Mouse (Mus musculus) liver, embryonic 12.5 days (tissue): ENCODE measurements around the gene Znrd1. TPM values are rescaled to one million over a fixed set of nuclear protein-coding genes. Genes with fewer than 3 reads are reported as not detected.

Experiments used
- ATAC-seq: fragments of 200-750 bp; cut with Nextera tagmentation; 2 replicates; pipeline ENCODE4 v1.8.0; 2017; ENCODE audit warnings: moderate number of reproducible peaks, mild to moderate bottlenecking, moderate library complexity
- H3K27ac ChIP-seq: fragments of 300-500 bp; sonication (generic); 2 replicates; pipeline ENCODE4 v1.5.1; 2016; ENCODE audit warnings: mild to moderate bottlenecking
- H3K27me3 ChIP-seq: fragments of 300-500 bp; sonication (generic); replicated peaks from 2 replicates; pipeline ENCODE4 v1.6.1; 2016; ENCODE audit warnings: mild to moderate bottlenecking, moderate library complexity
- H3K36me3 ChIP-seq: fragments of 300-500 bp; sonication (generic); 2 replicates; pipeline ENCODE4 v1.6.1; 2016; ENCODE audit warnings: mild to moderate bottlenecking, moderate library complexity
- H3K4me1 ChIP-seq: fragments of 300-500 bp; sonication (generic); 2 replicates; pipeline ENCODE4 v1.6.1; 2016
- H3K4me2 ChIP-seq: fragments of 300-500 bp; sonication (generic); 2 replicates; pipeline ENCODE4 v1.6.1; 2016; ENCODE audit warnings: mild to moderate bottlenecking, moderate library complexity
- H3K4me3 ChIP-seq: fragments of 300-500 bp; sonication (generic); 2 replicates; pipeline ENCODE4 v1.5.1; 2016; ENCODE audit warnings: mild to moderate bottlenecking, moderate library complexity
- H3K9ac ChIP-seq: fragments of 300-500 bp; sonication (generic); 2 replicates; pipeline ENCODE4 v1.6.1; 2016; ENCODE audit warnings: mild to moderate bottlenecking, moderate library complexity
- H3K9me3 ChIP-seq: fragments of 300-500 bp; sonication (generic); replicated peaks from 2 replicates; pipeline ENCODE4 v1.6.1; 2016; ENCODE audit warnings: mild to moderate bottlenecking, moderate library complexity
- WGBS: fragments of 180-500 bp; shearing (Covaris S2); methylation state at CpG from one replicate; pipeline ENCODE4 v1.1.7; 2016; ENCODE audit not compliant: insufficient replicate concordance; 5-methylcytosine and 5-hydroxymethylcytosine counted together
- polyA plus RNA-seq: library from polyadenylated mRNA; unstranded; fragments of >200 nt; fragmentation: Nextera tagmentation; extraction: Ambion mirVana; gene quantifications from 2 replicates; pipeline ENCODE4 v1.2.1, GENCODE M21; 2016

Znrd1 gene
- polyA plus RNA-seq, 1 experiment from 2014 or later, result 32.7 TPM

GRCm38 (mm10) chr17:36912031-36912430 lies 46.3 kb downstream of the Znrd1 start:
- Histone ChIP-seq H3K9ac (no peak overlapping the region), H3K27ac (no peak overlapping the region), H3K4me1 (no peaks in the 10 kb centered on the region), H3K4me2 (no peak overlapping the region), H3K4me3 (no peak overlapping the region), H3K27me3 (peaks cover 40% of the 10 kb centered on the region), H3K36me3 (no peaks in the 10 kb centered on the region), H3K9me3 (no peaks in the 10 kb centered on the region)
- 54% methylated on average over 2 of the region's 2 CpGs for WGBS
- no peak for ATAC-seq

- Histone ChIP-seq H3K4me1 (no peaks in the 10 kb centered on the region), H3K9ac (no peak overlapping the region), H3K4me2 (no peak overlapping the region), H3K4me3 (no peak overlapping the region), H3K27me3 (peaks cover 43% of the 10 kb centered on the region), H3K27ac (no peak overlapping the region), H3K36me3 (no peaks in the 10 kb centered on the region), H3K9me3 (no peaks in the 10 kb centered on the region)
- no peak for ATAC-seq
- WGBS, result 36% methylated on average over 4 of the region's 4 CpGs
Measured at GRCm38 (mm10) chr17:36909802-36910201, 48.6 kb downstream of the Znrd1 start.

GRCm38 (mm10) chr17:36908235-36908634 lies 50.1 kb downstream of the Znrd1 start:
- no peak overlapping the region for H3K4me3 ChIP-seq
- WGBS, result 34% methylated on average over 1 of the region's 1 CpGs
- no peaks in the 10 kb centered on the region for H3K9me3 ChIP-seq
- no peaks in the 10 kb centered on the region for H3K4me1 ChIP-seq
- peaks cover 44% of the 10 kb centered on the region for H3K27me3 ChIP-seq
- no peak overlapping the region for H3K27ac ChIP-seq
- H3K9ac ChIP-seq, result no peak overlapping the region
- no peak for ATAC-seq
- H3K4me2 ChIP-seq, result no peak overlapping the region
- no peaks in the 10 kb centered on the region for H3K36me3 ChIP-seq

Other genes with a start within 250 kb of the Znrd1 start
- gene H2-M10.5, start 185.6 kb downstream of the Znrd1 start, polyA plus RNA-seq, result not detected in 2 replicates
- gene H2-M10.6, start 146.4 kb downstream of the Znrd1 start, polyA plus RNA-seq, result not detected in 2 replicates
- 14.4 and 16.2 TPM in 2 replicates for gene Trim26, start 121.4 kb downstream of the Znrd1 start, polyA plus RNA-seq
- 0.38 and 0.43 TPM in 2 replicates for gene Trim15, start 91.3 kb downstream of the Znrd1 start, polyA plus RNA-seq
- 227 and 235 TPM in 2 replicates for gene Trim10, start 89.0 kb downstream of the Znrd1 start, polyA plus RNA-seq
- gene Trim40, start 68.4 kb downstream of the Znrd1 start, polyA plus RNA-seq, result not detected in 2 replicates
- not detected in 2 replicates for gene Trim31, start 60.4 kb downstream of the Znrd1 start, polyA plus RNA-seq
- gene Rnf39, start 15.6 kb downstream of the Znrd1 start, polyA plus RNA-seq, result not detected in 2 replicates
- gene Ppp1r11, start 6.8 kb downstream of the Znrd1 start, polyA plus RNA-seq, result 44.5 and 47.3 TPM in 2 replicates
- gene Znrd1as, start within 50 bp of the Znrd1 start, polyA plus RNA-seq, result 3.9 and 5.2 TPM in 2 replicates
- gene 2410137M14Rik, start 22.7 kb upstream of the Znrd1 start, polyA plus RNA-seq, result not detected in 2 replicates
- gene H2-M5, start 31.0 kb upstream of the Znrd1 start, polyA plus RNA-seq, result 0.11 TPM in 1 of 2 replicates, not detected in the other
- 11.2 and 11.8 TPM in 2 replicates for gene Zfp57, start 42.6 kb upstream of the Znrd1 start, polyA plus RNA-seq
- not detected in 2 replicates for gene Mog, start 64.8 kb upstream of the Znrd1 start, polyA plus RNA-seq
- 1.1 and 1.6 TPM in 2 replicates for gene Gabbr1, start 87.4 kb upstream of the Znrd1 start, polyA plus RNA-seq
- not detected in 2 replicates for gene Olfr90, start 129.9 kb upstream of the Znrd1 start, polyA plus RNA-seq
- not detected in 2 replicates for gene Olfr91, start 139.7 kb upstream of the Znrd1 start, polyA plus RNA-seq
- not detected in 2 replicates for gene Olfr92, start 161.5 kb upstream of the Znrd1 start, polyA plus RNA-seq
- not detected in 2 replicates for gene Olfr93, start 202.9 kb upstream of the Znrd1 start, polyA plus RNA-seq
- not detected in 2 replicates for gene Ubd, start 235.3 kb upstream of the Znrd1 start, polyA plus RNA-seq
- not detected in 2 replicates for gene Olfr94, start 242.4 kb upstream of the Znrd1 start, polyA plus RNA-seq